Mouse (Mus musculus) spleen, adult 2 months (tissue): Measurements from ENCODE around the gene Olfr453.

Source experiments
- CTCF ChIP-seq: fragments of 200-500 bp; IDR thresholded peaks from 2 replicates; pipeline ENCODE4 v1.5.1; 2011; ENCODE audit warnings: mild to moderate bottlenecking, inconsistent platforms; ENCODE audit not compliant: insufficient read depth, insufficient read length, insufficient replicate concordance; ENCODE audit errors: extremely low read depth
- POLR2A ChIP-seq: fragments of 200-500 bp; IDR thresholded peaks from 2 replicates; pipeline ENCODE4 v1.6.1; 2011; ENCODE audit warnings: low read depth, low read length, inconsistent platforms

DNA sequence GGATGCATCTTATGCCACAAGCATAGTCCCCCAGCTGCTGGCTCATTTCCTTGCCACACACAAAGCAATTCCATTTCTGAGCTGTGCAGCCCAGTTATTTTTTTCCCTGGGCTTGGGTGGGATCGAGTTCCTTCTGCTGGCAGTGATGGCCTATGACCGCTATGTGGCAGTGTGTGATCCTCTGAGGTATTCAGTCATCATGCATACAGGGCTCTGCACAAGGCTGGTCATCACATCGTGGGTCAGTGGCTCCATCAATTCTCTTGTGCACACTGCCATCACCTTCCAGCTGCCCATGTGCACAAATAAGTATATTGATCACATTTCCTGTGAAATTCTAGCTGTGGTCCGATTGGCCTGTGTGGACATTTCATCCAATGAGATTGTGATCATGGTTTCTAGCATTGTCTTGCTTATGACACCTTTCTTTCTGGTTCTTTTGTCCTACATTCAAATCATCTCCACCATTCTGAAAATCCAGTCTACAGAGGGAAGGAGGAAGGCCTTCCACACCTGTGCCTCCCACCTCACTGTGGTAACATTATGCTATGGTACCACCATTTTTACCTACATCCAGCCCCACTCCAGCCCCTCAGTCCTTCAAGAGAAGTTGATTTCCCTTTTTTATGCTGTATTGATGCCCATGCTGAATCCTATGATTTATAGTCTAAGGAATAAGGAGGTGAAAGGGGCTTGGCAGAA, 51.2 kb downstream of the Olfr453 start:
- no peak for TF ChIP-seq POLR2A
- TF ChIP-seq CTCF: no peak
